ENCODE assay signal across 8 mouse cellular contexts in genomic region chr13:94205234-94205633, GRCm38 (mm10).
DNase-seq lines count a peak whose midpoint lies in the region; ATAC-seq and TF ChIP-seq lines count a peak whose summit lies in the region.

No protein-coding gene starts in this region.

- peak; percentile 63 for DNase-seq in gastrocnemius, adult 2 months
- no peak for DNase-seq in gastrocnemius, adult 8-10 months (ENCODE audit: low spot score in 2 of 2)
- DNase-seq in G1E (ENCODE audit: low spot score), result peak; percentile 15
- DNase-seq in cerebellum, adult 2 months, result peak; percentile 46 to 63
- DNase-seq in gastrocnemius, postnatal 14 days, result peak; percentile 63
- peak; percentile 75 for DNase-seq in kidney, postnatal 10 days
- peak; percentile 51 for DNase-seq in midbrain, embryonic 10.5 days (ENCODE audit: low spot score)
- DNase-seq in thymus, postnatal 25 days, result peak; percentile 28

- no peaks in the 10 kb centered on the region for H3K4me1 ChIP-seq in G1E (ENCODE audit: insufficient read depth, low read depth, low read length)
- no peaks in the 10 kb centered on the region for H3K4me1 ChIP-seq in cerebellum, adult 2 months (ENCODE audit: control insufficient read depth, insufficient read depth, low read length)
- H3K4me1 ChIP-seq in midbrain, embryonic 10.5 days, result no peaks in the 10 kb centered on the region

- peaks cover 6% of the 10 kb centered on the region; the same call in 1 of the 2 replicates for H3K27me3 ChIP-seq in G1E (ENCODE audit: insufficient read depth, low read length)
- no peaks in the 10 kb centered on the region for H3K27me3 ChIP-seq in cerebellum, adult 2 months (ENCODE audit: control insufficient read depth, insufficient read depth, low read length)
- H3K27me3 ChIP-seq in midbrain, embryonic 10.5 days (ENCODE audit: low read depth, poor library complexity, severe bottlenecking), result no peaks in the 10 kb centered on the region

- no peaks in the 10 kb centered on the region for H3K9me3 ChIP-seq in G1E (replicated peaks)
- H3K9me3 ChIP-seq in midbrain, embryonic 10.5 days (replicated peaks), result peaks cover 10% of the 10 kb centered on the region; the same call in 1 of the 2 replicates

- 12% methylated on average over 6 of the region's 6 CpGs for WGBS in cerebellum, adult 2 months
- 14% methylated on average over 6 of the region's 6 CpGs for WGBS in midbrain, embryonic 10.5 days

- no peaks in the 10 kb centered on the region for H3K36me3 ChIP-seq in G1E (replicated peaks)
- peaks cover 25% of the 10 kb centered on the region for H3K36me3 ChIP-seq in midbrain, embryonic 10.5 days

- H3K27ac ChIP-seq in gastrocnemius, adult 2 months, result no peak overlapping the region
- H3K27ac ChIP-seq in cerebellum, adult 2 months (ENCODE audit: insufficient read depth, low read length), result no peak overlapping the region
- H3K27ac ChIP-seq in midbrain, embryonic 10.5 days (replicated peaks), result no peak overlapping the region

- no peak for ATAC-seq in G1E (ENCODE audit: extremely low read depth, insufficient number of reproducible peaks, low FRiP score, poor library complexity, severe bottlenecking)

- no peak for TF ChIP-seq POLR2A in cerebellum, adult 2 months (IDR thresholded peaks at IDR 0.05; ENCODE audit: borderline replicate concordance, insufficient read depth, low read length)

- H3K4me3 ChIP-seq in gastrocnemius, adult 2 months, result no peak overlapping the region
- H3K4me3 ChIP-seq in G1E (ENCODE audit: low read depth, low read length), result no peak overlapping the region
- H3K4me3 ChIP-seq in cerebellum, adult 2 months (replicated peaks; ENCODE audit: insufficient read depth, low read depth, low read length), result no peak overlapping the region
- no peak overlapping the region for H3K4me3 ChIP-seq in midbrain, embryonic 10.5 days

- peak; percentile 88 for TF ChIP-seq CTCF in gastrocnemius, adult 2 months (IDR thresholded peaks at IDR 0.05)
- TF ChIP-seq CTCF in G1E (IDR thresholded peaks at IDR 0.05; ENCODE audit: low read depth, low read length), result 0 out of 2 replicates have a peak, but pooled peaks have one; percentile 9
- TF ChIP-seq CTCF in cerebellum, adult 2 months (IDR thresholded peaks at IDR 0.05; ENCODE audit: borderline replicate concordance, insufficient read depth, low read depth, low read length), result peak; percentile 90

- intact Hi-C loops in gastrocnemius, adult 2 months (cut with DNase I), result loop anchor here (2.0 to 10.0 kb wide), 4 partner anchors 60 to 410 kb away; no protein-coding TSS in a partner anchor
- intact Hi-C loops in gastrocnemius, postnatal 14 days (cut with DNase I; ENCODE audit: low total_unique reads), result loop anchor here (10.0 kb wide), 2 partner anchors 60 to 410 kb away; no protein-coding TSS in a partner anchor

Comparison
In these comparisons a context has a peak if more than half of its experiments do, and no peak if none do; other contexts are left out.
1. DNase-seq: peak in gastrocnemius, adult 2 months (single experiment), G1E (single experiment), cerebellum, adult 2 months (2 of 2), gastrocnemius, postnatal 14 days (single experiment), kidney, postnatal 10 days (single experiment), midbrain, embryonic 10.5 days (single experiment) and thymus, postnatal 25 days (single experiment); none in gastrocnemius, adult 8-10 months (0 of 2).
2. CTCF ChIP-seq: peak in every context shown above with its lines; median percentile 90 in cerebellum, adult 2 months; 88 in gastrocnemius, adult 2 months; 9 in G1E.